Mouse (Mus musculus) testis, adult 2 months (tissue): ENCODE measurements around the gene Uvrag.

Experiments
- CTCF ChIP-seq: fragments of 200-500 bp; IDR thresholded peaks from 2 replicates; pipeline ENCODE4 v1.5.1; 2012; ENCODE audit warnings: low read depth, mild to moderate bottlenecking, inconsistent platforms, low read length, moderate library complexity; ENCODE audit not compliant: control insufficient read depth, insufficient read depth, insufficient replicate concordance
- POLR2A ChIP-seq: fragments of 200-500 bp; IDR thresholded peaks from 2 replicates; pipeline ENCODE4 v1.6.1; 2012; ENCODE audit warnings: low read depth, mild to moderate bottlenecking, inconsistent platforms, low read length, moderate library complexity; ENCODE audit not compliant: control insufficient read depth

DNA sequence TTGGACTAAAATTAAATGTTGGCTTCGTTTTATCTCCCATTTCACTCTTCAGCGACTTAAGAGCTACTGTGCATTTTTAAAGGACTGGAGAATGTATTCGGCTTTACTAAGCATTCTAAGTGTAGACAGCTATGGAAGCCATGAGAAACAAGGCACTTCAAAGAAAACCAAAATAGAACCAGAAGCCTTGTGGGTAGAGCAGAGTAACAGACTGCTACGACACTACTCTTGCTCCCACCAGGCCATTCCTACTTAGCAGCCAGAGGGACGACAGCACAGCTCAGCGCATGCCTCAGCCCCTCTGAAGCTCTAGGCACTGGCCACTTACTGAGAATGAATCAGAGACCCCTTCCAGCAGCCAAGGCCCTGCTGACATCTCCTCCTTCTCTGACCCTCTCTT lies 155.5 kb downstream of the Uvrag start:
- TF ChIP-seq CTCF (no peak), POLR2A (no peak)
